Mouse (Mus musculus) forebrain, embryonic 14.5 days (tissue): ENCODE results near the gene H2afx. TPM values are rescaled to one million over a fixed set of nuclear protein-coding genes. Genes with fewer than 3 reads are reported as not detected.
"Not testable (repeated sequence)": the region's sequence is repeated elsewhere in the genome, so short reads cannot be mapped to it uniquely, and the experiment has no call there.

Source experiments
- ATAC-seq: fragments of 200-750 bp; cut with Nextera tagmentation; 2 replicates; pipeline ENCODE4 v1.8.0; 2017; ENCODE audit warnings: mild to moderate bottlenecking, moderate library complexity
- DNase-seq: peaks from one replicate; pipeline ENCODE4 v3.0.0-alpha.2; 2015; ENCODE audit warnings: low spot score
- H3K27ac ChIP-seq: fragments of 300-500 bp; sonication (generic); 2 replicates; pipeline ENCODE4 v1.5.1; 2014; ENCODE audit warnings: low read depth, mild to moderate bottlenecking, control low read depth, low read length, moderate library complexity
- H3K27me3 ChIP-seq: fragments of 300-500 bp; sonication (generic); replicated peaks from 2 replicates; pipeline ENCODE4 v1.6.1; 2014; ENCODE audit warnings: low read length, control low read depth, mixed read lengths; ENCODE audit not compliant: control insufficient read depth, insufficient read depth
- H3K36me3 ChIP-seq: fragments of 300-500 bp; sonication (generic); 2 replicates; pipeline ENCODE4 v1.6.1; 2014; ENCODE audit warnings: low read length, control low read depth; ENCODE audit not compliant: control insufficient read depth, insufficient read depth
- H3K4me1 ChIP-seq: fragments of 300-500 bp; sonication (generic); 2 replicates; pipeline ENCODE4 v1.6.1; 2014; ENCODE audit warnings: antibody characterized with exemption, low read length, control low read depth; ENCODE audit not compliant: control insufficient read depth, insufficient read depth
- H3K4me2 ChIP-seq: fragments of 300-500 bp; sonication (generic); 2 replicates; pipeline ENCODE4 v1.6.1; 2014; ENCODE audit warnings: mild to moderate bottlenecking, control low read depth, low read length
- H3K4me3 ChIP-seq: fragments of 300-500 bp; sonication (generic); 2 replicates; pipeline ENCODE4 v1.5.1; 2014; ENCODE audit warnings: low read depth, low read length, control low read depth
- H3K9ac ChIP-seq: fragments of 300-500 bp; sonication (generic); 2 replicates; pipeline ENCODE4 v1.6.1; 2014; ENCODE audit warnings: mild to moderate bottlenecking, low read length, control low read depth, moderate library complexity
- H3K9me3 ChIP-seq: fragments of 300-500 bp; sonication (generic); replicated peaks from 2 replicates; pipeline ENCODE4 v1.6.1; 2016; ENCODE audit warnings: low read length, control low read depth, mixed read lengths; ENCODE audit not compliant: control insufficient read depth
- WGBS: fragments of 180-500 bp; shearing (Covaris S2); extraction: QIAGEN DNeasy Blood & Tissue Kit; methylation state at CpG from one replicate; pipeline ENCODE4 v1.1.7; 2014; 5-methylcytosine and 5-hydroxymethylcytosine counted together
- polyA plus RNA-seq: library from polyadenylated mRNA; unstranded; fragments of >200 nt; fragmentation: Nextera tagmentation; extraction: Ambion mirVana; gene quantifications from 2 replicates; pipeline ENCODE4 v1.2.1, GENCODE M21; 2014

The H2afx gene
- polyA plus RNA-seq, 1 experiment from 2014 or later = 240 TPM

GRCm38 (mm10) chr9:44357207-44357606, 22.7 kb downstream of the H2afx start:
- Histone ChIP-seq H3K4me3 (no peak overlapping the region), H3K9ac (no peak overlapping the region), H3K4me2 (no peak overlapping the region), H3K27ac (no peak overlapping the region), H3K4me1 (peaks cover 7% of the 10 kb centered on the region), H3K27me3 (no peaks in the 10 kb centered on the region), H3K9me3 (no peaks in the 10 kb centered on the region), H3K36me3 (peaks cover 71% of the 10 kb centered on the region)
- DNase-seq = peak; percentile 73
- WGBS = 68% methylated on average over 4 of the region's 4 CpGs
- ATAC-seq = no peak

GRCm38 (mm10) chr9:44361190-44361917, 26.9 kb downstream of the H2afx start, which contains the start of gene Vps11:
Gene Vps11, minus strand, starts transcription at chr9:44361670.
- under 1% methylated on average over 44 of the region's 44 CpGs for WGBS
- H3K4me3 ChIP-seq = peak within 1 kb of the TSS; percentile 86
- H3K9ac ChIP-seq = peak within 1 kb of the TSS; percentile 84
- no peaks in the 10 kb centered on the region for H3K9me3 ChIP-seq
- peaks cover 29% of the 10 kb centered on the region for H3K36me3 ChIP-seq
- H3K27me3 ChIP-seq = no peaks in the 10 kb centered on the region
- H3K4me1 ChIP-seq = peaks cover 7% of the 10 kb centered on the region
- peak within 1 kb of the TSS; percentile 83 for H3K4me2 ChIP-seq
- ATAC-seq (peak; percentile 94), DNase-seq (peak; percentile 98)
- peak within 1 kb of the TSS; percentile 58 for H3K27ac ChIP-seq

DNA sequence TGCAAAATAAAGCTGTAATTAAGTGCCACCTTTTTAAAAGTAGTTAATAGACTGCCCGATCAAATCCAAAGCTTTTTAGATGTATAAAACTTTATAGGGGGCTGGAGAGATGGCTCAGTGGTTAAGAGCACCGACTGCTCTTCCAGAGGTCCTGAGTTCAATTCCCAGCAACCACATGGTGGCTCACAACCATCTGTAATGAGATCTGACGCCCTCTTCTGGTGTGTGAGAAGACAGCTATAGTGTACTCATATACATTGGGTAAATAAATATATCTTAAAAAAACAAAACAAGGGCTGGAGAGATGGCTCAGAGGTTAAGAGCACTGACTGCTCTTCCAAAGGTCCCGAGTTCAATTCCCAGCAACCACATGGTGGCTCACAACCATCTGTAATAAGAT, 27.4 kb downstream of the H2afx start:
- H3K4me1 ChIP-seq, H3K27ac ChIP-seq, H3K27me3 ChIP-seq, DNase-seq, H3K9me3 ChIP-seq: not testable (repeated sequence)
- 41% methylated on average over 4 of the region's 4 CpGs for WGBS
- ATAC-seq = peak; percentile 38
- H3K4me2 ChIP-seq = peak overlapping the region; percentile 83
- H3K9ac ChIP-seq = peak overlapping the region; percentile 84; the same call in 1 of the 2 replicates
- peaks cover 24% of the 10 kb centered on the region for H3K36me3 ChIP-seq
- peak overlapping the region; percentile 86 for H3K4me3 ChIP-seq

DNA sequence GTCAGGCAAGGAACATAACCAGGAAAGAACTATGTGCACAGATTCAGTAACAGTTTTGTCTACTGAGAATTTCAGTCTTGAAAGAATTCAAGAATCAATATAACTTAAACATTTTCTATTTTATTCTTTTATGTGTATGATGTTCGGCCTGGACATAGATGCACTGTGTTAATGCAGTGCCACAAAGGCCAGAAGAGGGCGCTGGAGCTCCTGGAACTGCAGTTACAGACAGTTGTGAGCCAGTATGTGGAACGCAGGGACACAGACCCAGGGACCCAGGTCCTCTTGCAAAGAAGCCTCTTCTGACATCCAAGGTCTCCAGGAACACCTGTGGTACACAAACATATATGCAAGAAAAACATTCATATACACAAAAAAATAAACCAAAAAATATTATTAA, 30.0 kb downstream of the H2afx start:
- WGBS = 60% methylated on average over 3 of the region's 3 CpGs
- H3K4me2 ChIP-seq = no peak overlapping the region
- no peak overlapping the region for H3K4me3 ChIP-seq
- H3K36me3 ChIP-seq = peaks cover 2% of the 10 kb centered on the region; the same call in 1 of the 2 replicates
- H3K27ac ChIP-seq = no peak overlapping the region
- H3K9ac ChIP-seq = no peak overlapping the region
- ATAC-seq (no peak), DNase-seq (no peak)
- H3K9me3 ChIP-seq = no peaks in the 10 kb centered on the region
- H3K27me3 ChIP-seq = no peaks in the 10 kb centered on the region
- H3K4me1 ChIP-seq = peaks cover 7% of the 10 kb centered on the region

DNA sequence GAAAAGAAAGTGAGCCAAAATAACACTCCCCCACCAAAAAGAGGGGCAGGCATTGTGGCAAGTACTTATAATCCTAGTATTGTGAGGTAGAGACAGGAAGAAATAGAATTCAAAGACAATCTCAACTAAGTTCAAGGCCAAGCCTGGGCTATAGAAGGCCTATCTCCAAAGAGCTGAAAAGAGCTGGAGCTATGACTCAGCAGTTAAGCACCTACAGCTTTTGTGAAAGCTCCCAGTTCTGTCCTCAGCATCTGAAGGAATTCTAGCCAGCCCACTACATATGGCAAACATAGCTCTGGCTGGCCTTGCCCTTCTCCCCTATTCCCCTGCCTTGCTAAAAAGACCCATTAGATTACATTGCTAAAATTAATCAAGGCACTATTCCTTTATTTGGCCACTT, 38.9 kb downstream of the H2afx start:
- no peak overlapping the region for H3K9ac ChIP-seq
- no peak overlapping the region for H3K27ac ChIP-seq
- no peaks in the 10 kb centered on the region for H3K4me1 ChIP-seq
- no peaks in the 10 kb centered on the region for H3K27me3 ChIP-seq
- no peaks in the 10 kb centered on the region for H3K36me3 ChIP-seq
- no peak overlapping the region for H3K4me3 ChIP-seq
- no peak for DNase-seq
- ATAC-seq = no peak
- H3K9me3 ChIP-seq = no peaks in the 10 kb centered on the region
- no peak overlapping the region for H3K4me2 ChIP-seq

- ATAC-seq = no peak
- Histone ChIP-seq H3K36me3 (peaks cover 4% of the 10 kb centered on the region), H3K4me3 (no peak overlapping the region), H3K9ac (no peak overlapping the region), H3K4me1 (peaks cover 8% of the 10 kb centered on the region), H3K27me3 (no peaks in the 10 kb centered on the region), H3K9me3 (no peaks in the 10 kb centered on the region), H3K4me2 (no peak overlapping the region), H3K27ac (no peak overlapping the region)
- no peak for DNase-seq
- 91% methylated on average over 6 of the region's 6 CpGs for WGBS
Observed at GRCm38 (mm10) chr9:44376141-44376540, 41.6 kb downstream of the H2afx start.

GRCm38 (mm10) chr9:44377335-44377734, 42.8 kb downstream of the H2afx start:
- not testable (repeated sequence) for H3K27me3 ChIP-seq, DNase-seq, H3K4me1 ChIP-seq, H3K27ac ChIP-seq, H3K9me3 ChIP-seq, H3K4me2 ChIP-seq, ATAC-seq, H3K4me3 ChIP-seq, H3K9ac ChIP-seq
- 79% methylated on average over 2 of the region's 2 CpGs for WGBS
- H3K36me3 ChIP-seq = peaks cover 16% of the 10 kb centered on the region

DNA sequence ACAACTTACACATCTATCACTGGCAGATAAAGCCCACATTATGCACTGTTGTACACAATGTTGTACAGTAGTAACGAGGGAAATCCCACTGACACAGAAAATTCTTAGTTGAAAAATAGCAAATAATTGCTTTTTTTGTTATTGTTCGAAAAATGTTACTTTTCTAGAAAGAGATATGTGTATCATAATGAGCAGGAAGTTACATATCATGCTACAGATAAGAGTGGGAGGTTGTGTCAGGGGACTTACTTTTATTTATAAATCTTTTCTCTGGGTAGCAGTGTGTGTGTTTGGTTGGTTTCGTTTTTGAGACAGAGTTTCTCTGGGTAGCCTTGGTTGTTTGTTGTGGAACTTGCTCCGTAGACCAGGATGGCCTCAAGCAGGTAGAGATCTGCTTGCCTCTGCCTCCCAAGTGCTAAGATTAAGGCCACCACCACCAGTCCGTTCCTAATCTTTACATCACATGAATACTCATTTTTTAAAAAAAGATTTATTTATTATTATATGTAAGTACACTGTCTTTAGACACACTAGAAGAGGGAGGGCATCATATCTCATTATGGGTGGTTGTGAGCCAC, 43.7 kb downstream of the H2afx start:
- ATAC-seq = no peak
- H3K4me2 ChIP-seq = peak overlapping the region; percentile 69
- peaks cover 8% of the 10 kb centered on the region for H3K4me1 ChIP-seq
- no peaks in the 10 kb centered on the region for H3K9me3 ChIP-seq
- H3K36me3 ChIP-seq = peaks cover 25% of the 10 kb centered on the region
- H3K27me3 ChIP-seq = no peaks in the 10 kb centered on the region
- 91% methylated on average over 5 of the region's 5 CpGs for WGBS
- H3K4me3 ChIP-seq = peak overlapping the region; percentile 86
- DNase-seq = no peak
- H3K27ac ChIP-seq = no peak overlapping the region
- H3K9ac ChIP-seq = peak overlapping the region; percentile 80
